Mouse (Mus musculus) layer of hippocampus, adult 18-20 months (tissue): ENCODE results near the gene Gm9507. TPM values are rescaled to one million over a fixed set of nuclear protein-coding genes. Genes with fewer than 3 reads are reported as not detected.
"Not testable (repeated sequence)": the region's sequence is repeated elsewhere in the genome, so short reads cannot be mapped to it uniquely, and the experiment has no call there.

ENCODE experiments used
- DNase-seq, 2 experiments: peaks; one replicate each; pipeline ENCODE4 v3.0.0; 2022; ENCODE audit warnings: low spot score in 2 of 2
- long read RNA-seq: library from polyadenylated mRNA; stranded (forward); transcript quantifications from one replicate; pipeline ENCODE4 v2.0.0, GENCODE M21; 2021
- total RNA-seq, 2 experiments: library from RNA; stranded (reverse); gene quantifications; 2 replicates each; pipeline ENCODE4 v1.2.3; 2021

Gm9507 gene
- total RNA-seq = not detected
- long read RNA-seq = 0 reads

GRCm38 (mm10) chr10:77811743-77812142, at the start of gene Gm9507:
TSS of gene Gm9507 (minus strand) at chr10:77811843.
- DNase-seq = no peak

DNA sequence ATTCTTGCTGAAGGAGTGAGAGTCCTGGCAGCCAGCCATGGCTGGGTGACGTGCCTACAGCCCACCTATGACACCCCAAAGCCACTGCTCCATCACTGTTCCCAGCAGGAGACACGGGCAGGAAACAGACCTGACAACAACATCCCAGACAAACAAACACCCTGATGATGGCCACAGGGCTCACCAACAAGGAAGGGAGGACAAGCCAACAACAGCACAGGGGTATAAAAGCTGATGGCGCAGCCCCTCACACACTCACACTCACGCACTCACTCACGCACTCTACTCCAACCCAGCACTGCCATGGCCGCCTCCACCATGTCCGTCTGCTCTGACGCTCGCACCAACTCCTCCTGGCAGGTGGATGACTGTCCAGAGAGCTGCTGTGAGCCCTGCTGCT, 40.9 kb upstream of the Gm9507 start, which contains the start of gene Gm10318:
Gm10318 (plus strand) TSS at position 301 of the 400 bp plus-strand sequence.
- DNase-seq = no peak

DNA sequence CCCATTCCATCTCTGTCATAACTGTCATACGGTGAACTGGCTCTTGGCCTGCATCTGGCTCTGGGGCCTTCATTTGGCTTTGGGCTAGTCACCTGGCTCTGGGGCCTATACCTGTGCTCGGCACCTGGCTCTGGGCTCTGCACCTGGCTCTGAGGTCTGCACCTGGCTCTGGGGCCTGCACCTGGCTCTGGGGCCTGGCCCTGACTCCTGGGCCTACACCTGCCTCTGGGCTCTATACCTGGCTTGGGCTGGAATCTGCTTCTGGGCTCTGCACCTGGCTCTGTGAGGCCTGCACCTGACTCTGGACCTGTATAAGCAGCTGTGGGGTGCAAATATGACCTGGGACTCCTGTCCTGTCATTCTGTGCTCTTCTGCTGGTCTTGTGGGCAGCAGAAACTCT, 35.9 kb upstream of the Gm9507 start:
- DNase-seq = no peak

- DNase-seq = no peak
Observed at GRCm38 (mm10) chr10:77846961-77847360, 35.3 kb upstream of the Gm9507 start.

DNA sequence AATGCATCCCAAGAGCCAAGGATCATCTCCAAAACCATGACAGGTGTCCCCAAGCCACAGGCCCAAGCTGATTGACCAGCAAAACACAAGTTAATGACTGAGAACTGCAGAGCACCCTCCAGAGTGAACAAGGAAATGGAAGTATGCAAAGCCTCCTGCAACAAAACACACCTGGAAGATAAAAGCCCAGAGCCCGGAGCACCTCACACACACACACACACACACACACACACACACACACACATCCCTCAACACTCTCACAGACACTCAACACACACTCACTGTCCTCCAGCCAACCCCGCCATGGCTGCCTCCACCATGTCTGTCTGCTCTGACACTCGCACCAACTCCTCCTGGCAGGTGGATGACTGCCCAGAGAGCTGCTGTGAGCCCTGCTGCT, 34.9 kb upstream of the Gm9507 start, which contains the start of gene Gm36176:
Gm36176 (plus strand) TSS at position 301 of the 400 bp plus-strand sequence.
- DNase-seq = no peak

DNA sequence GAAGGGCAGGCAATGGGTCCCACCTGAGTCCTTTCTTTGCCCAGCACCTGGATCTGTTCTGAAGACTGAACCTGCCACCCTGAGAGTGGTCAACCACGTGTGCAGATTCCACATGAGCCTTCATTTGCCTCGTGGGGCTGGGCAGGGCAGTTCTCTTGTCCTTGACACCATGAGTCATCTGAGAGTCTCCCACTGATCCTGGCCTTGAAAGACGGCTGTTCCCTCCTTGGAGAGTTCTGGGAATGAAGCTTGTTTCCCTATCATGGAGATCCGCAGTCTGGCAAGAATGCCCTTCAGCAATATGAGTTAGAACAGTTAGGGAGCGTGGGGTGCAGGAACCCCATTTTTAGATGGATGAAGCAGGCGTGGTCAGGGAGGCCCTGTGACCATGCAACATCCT, 27.4 kb upstream of the Gm9507 start:
- DNase-seq = no peak

DNA sequence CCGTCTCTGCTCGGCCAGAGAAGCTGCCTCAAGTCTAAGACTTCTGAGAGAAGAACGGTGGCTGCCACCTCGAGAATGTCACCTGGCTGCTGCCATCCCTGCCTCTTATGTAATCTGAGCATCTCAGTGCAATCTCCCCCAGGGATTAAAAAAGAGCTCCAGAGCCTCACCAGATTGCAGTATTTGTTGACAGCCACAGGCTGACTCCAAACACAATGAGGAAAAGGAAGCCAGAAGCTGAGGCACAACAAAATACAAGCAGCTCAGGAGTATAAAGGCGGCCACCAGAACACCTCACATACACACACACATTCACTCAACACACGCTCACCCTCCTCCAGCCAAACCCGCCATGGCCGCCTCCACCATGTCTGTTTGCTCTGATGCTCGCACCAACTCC, 24.0 kb upstream of the Gm9507 start, which contains the start of gene Krtap10-10:
Krtap10-10 (plus strand) TSS at position 301 of the 400 bp plus-strand sequence.
- peak in 1 of 2 experiments; percentile 6 for DNase-seq

- DNase-seq = no peak
Observed at GRCm38 (mm10) chr10:77826951-77827350, 15.3 kb upstream of the Gm9507 start, which contains the start of gene Krtap10-4. TSS of gene Krtap10-4 (minus strand) at chr10:77827095.

DNA sequence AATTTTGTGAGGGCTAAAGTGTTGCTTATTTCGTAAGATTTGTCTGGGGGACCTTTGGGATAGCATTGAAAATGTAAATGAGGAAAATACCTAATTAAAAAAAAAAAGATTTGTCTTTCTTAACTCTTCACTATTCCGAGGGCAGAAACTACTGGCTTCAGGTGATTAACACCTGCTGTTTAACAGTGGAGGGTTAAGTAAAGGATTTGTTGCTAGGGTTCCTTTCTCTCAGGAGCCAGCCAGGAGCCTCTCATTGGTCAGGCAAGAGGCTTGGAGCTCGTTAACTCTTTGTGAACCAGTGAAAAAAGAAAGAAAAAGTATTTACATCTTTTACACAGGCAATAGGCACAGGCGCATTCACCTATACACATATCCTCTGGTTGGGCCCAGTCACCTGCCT, 7.6 kb upstream of the Gm9507 start:
- DNase-seq = no peak

GRCm38 (mm10) chr10:77818523-77818922, 6.9 kb upstream of the Gm9507 start:
- no peak for DNase-seq

- no peak for DNase-seq
Observed at GRCm38 (mm10) chr10:77815514-77815913, 3.9 kb upstream of the Gm9507 start.

GRCm38 (mm10) chr10:77814382-77814781, 2.7 kb upstream of the Gm9507 start, which contains the start of gene Gm2696:
TSS of gene Gm2696 (plus strand) at chr10:77814682.
- no peak for DNase-seq

DNA sequence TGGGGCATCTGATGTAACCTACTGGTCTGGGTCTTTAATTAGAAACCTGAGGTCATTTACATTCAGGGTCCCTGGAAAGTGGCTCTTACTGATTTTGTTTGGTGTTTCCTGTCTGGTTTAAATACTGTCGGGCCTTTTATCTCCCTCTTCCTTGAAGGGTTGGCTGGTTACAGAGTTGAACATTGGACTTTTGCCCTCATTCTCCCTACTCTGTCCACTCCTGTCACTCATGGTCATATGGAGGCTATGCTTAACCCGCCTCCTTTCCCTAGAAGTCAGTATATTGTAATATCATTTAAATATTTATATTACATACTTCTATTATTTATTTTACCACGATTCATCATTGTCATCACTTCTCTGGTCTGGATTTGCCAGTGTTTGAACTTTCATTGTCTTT, 7.5 kb downstream of the Gm9507 start:
- no peak for DNase-seq

DNA sequence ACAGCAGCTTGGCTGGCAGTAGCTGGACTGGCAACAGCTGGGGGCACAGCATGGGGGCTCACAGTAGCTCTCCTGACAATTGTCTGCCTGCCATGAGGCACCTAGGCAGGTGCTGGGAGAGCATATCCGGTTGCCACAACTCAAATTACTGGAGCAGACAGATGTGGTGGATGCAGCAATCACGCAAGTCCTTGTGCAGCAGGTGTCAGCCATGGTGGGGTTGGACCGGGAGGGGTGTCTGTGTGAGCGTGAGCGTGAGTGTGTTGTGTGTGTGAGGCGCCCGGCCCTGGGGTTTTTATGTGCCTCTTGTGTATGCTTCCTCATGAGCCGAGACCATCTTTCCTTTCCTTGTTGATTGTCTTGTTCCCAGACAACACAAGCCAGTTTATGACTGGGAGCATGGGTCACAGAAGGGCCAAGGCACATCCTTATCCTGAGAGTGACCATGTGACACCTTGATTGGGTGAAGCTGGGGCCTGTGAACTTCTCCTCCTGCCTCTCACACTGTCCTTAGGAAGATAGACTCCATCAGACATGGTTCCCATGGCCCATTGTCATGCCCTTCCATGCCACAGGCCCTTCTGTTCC, 12.6 kb downstream of the Gm9507 start, which contains the start of gene Gm19668:
Gm19668 (minus strand) TSS at position 213 of the 588 bp plus-strand sequence.
- no peak for DNase-seq

DNA sequence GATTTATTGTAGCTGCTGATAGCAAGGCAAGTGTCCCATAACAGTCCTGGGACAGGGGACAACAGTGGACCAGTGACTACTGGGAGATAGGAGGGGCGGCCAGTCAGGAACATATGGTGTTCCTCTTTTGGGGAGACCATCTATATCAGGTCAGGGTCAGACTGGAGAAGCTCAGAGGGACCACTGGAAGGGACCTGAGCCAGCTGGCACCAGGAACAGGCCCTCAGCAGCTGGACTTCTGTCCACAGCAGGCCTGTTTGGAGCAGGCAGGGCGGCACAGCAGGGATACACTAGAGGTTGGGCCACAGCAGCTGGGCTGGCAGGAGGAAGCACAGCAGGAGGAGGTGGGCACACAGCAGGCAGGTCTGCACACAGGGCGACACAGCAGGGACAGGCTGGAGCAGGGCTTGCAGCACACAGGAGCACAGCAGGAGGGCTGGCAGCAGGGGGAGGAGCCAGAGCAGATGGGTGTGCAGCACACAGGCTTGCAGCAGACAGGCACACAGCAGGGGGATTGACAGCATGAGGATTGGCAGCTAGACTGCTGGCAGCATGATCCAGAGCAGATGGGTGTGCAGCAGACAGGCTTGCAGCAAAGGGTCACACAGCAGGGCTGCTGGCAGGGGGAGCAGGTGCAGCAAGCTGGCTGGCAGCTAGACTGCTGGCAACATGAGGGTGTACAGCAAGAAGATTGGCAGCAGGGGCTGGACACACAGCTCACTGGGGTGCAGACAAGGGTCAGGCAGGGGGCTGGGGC, 13.3 kb downstream of the Gm9507 start:
- not testable (repeated sequence) for DNase-seq

GRCm38 (mm10) chr10:77797677-77798076, 14.0 kb downstream of the Gm9507 start:
- no peak for DNase-seq

DNA sequence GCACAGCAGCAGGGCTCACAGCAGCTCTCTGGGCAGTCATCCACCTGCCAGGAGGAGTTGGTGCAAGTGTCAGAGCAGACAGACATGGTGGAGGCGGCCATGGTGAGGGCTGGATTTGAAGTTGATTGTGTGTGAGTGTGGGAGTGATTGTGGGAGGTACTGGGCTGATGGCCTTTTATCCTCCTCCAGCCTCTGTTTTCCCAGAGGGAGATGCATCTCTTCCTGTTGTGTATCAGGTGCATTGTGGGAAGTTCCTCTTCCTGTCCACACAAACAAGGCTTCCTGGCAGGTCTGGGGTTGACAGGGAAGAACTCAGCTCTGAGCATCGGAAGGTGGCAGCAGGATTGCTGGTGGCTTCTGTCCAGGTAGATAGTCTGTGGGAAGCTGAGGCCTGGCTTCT, 16.7 kb downstream of the Gm9507 start, which contains the start of gene Gm9639:
Gm9639 (minus strand) TSS at position 101 of the 400 bp plus-strand sequence.
- no peak for DNase-seq

GRCm38 (mm10) chr10:77788621-77789020, 23.0 kb downstream of the Gm9507 start:
- DNase-seq = no peak

GRCm38 (mm10) chr10:77787876-77788275, 23.8 kb downstream of the Gm9507 start, which contains the start of gene Gm7137:
TSS of gene Gm7137 (minus strand) at chr10:77788200.
- not testable (repeated sequence) for DNase-seq

DNA sequence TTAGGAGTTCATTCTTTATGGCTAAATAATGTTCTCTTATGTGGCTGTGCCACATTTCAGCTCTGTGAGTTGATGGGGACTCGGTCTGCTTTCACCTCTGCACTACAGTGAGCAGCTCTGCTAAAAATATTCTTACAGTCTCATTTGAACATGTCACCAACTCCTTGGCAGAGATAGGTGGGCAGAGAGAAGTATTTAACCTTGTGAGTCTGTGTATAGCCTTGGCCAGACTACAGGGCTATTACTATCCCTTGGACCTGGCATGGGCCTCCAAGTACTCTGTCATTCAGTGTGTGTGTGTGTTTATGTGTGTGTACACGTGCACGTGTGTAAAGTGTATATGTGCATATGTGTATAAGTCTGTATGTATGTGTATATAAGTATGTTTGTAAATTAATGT, 28.2 kb downstream of the Gm9507 start:
- DNase-seq = not testable (repeated sequence)

DNA sequence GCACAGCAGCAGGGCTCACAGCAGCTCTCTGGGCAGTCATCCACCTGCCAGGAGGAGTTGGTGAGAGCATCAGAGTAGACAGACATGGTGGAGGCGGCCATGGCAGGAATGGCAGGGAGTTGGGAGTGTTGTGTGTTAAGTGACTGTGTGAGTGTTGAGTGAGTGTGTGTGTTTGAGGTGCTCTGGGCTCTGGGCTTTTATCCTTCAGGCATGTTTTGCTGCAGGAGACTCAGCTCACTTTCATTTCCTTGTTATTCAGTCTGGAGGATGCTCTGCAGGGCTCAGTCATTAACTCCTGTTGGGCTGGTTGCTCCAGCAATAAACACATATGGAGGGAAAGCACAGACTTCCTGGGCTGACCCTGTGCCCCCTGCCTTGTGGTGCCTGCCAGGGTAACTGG, 29.2 kb downstream of the Gm9507 start, which contains the start of gene Gm3250:
Gm3250 (minus strand) TSS at position 101 of the 400 bp plus-strand sequence.
- not testable (repeated sequence) for DNase-seq

- DNase-seq = not testable (repeated sequence)
Observed at GRCm38 (mm10) chr10:77776844-77777243, 34.8 kb downstream of the Gm9507 start, which contains the start of gene Gm7138. TSS of gene Gm7138 (minus strand) at chr10:77776944.
